Mouse (Mus musculus) megakaryocyte, embryonic 14.5 days (primary cell): ENCODE measurements at regions not wholly inside any gene's neighbourhood (a gene's known extent, or its start where the extent isn't known, plus 50 kb on each side); places are given as distances from the start of the nearest gene placed in this dataset.

Experiments
- H3K27me3 ChIP-seq: replicated peaks from 2 replicates; pipeline ENCODE3; 2012; ENCODE audit warnings: inconsistent platforms
- H3K36me3 ChIP-seq: replicated peaks from 2 replicates; pipeline ENCODE3; 2012; ENCODE audit warnings: low read length, inconsistent platforms, mixed read lengths
- H3K4me1 ChIP-seq: 2 replicates; pipeline ENCODE4 v1.6.1; 2012; ENCODE audit warnings: inconsistent platforms
- H3K4me3 ChIP-seq: replicated peaks from 2 replicates; pipeline ENCODE3; 2012; ENCODE audit warnings: moderate library complexity, mild to moderate bottlenecking, inconsistent platforms
- H3K9me3 ChIP-seq: 2 replicates; pipeline ENCODE4 v1.6.1; 2012; ENCODE audit warnings: inconsistent platforms
- FLI1 ChIP-seq: IDR thresholded peaks from 2 replicates; pipeline ENCODE4 v1.6.1; 2012; ENCODE audit warnings: low read length, inconsistent platforms, mixed read lengths
- GATA1 ChIP-seq: IDR thresholded peaks from 3 replicates; pipeline ENCODE4 v1.6.1; 2012; ENCODE audit warnings: mixed read lengths, low read length, inconsistent platforms, borderline replicate concordance

DNA sequence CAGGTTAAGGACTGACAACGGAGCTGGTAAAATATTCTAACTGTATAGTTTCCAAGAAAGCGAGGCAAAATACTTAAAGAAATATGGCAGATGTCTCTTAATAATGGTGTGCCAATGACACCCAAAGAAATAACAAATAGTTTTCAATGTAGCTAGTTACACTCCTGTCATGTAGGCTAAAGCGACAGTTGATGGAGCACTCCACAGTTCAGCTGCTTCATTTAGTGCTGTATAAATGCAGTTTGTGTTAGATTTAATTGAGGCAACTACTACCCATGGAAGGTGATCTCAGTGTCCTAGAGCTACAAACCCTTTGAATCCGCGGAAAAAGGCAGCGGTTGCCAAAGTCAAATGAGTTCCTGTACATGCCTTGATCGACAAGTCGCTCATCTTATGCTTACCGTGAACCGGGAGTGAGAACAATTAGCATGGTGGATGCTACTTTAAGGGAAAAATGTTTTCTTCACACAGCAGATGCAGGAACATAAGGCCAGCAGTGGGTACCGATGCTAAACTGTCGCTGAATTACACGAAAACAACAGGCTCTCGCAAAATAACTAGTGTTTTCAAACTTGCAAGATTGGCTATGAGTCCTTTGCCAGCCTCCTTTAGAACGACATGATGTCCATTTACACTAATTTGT is 961.4 kb downstream of the Mat2b start:
- no peaks in the 10 kb centered on the region for H3K27me3 ChIP-seq
- no peaks in the 10 kb centered on the region for H3K4me1 ChIP-seq
- no peak overlapping the region for H3K4me3 ChIP-seq
- no peaks in the 10 kb centered on the region for H3K36me3 ChIP-seq
- H3K9me3 ChIP-seq, result 0 out of 2 replicates have a peak, but pooled peaks cover 2% of the 10 kb centered on the region
- no peak for TF ChIP-seq FLI1
- no peak for TF ChIP-seq GATA1

DNA sequence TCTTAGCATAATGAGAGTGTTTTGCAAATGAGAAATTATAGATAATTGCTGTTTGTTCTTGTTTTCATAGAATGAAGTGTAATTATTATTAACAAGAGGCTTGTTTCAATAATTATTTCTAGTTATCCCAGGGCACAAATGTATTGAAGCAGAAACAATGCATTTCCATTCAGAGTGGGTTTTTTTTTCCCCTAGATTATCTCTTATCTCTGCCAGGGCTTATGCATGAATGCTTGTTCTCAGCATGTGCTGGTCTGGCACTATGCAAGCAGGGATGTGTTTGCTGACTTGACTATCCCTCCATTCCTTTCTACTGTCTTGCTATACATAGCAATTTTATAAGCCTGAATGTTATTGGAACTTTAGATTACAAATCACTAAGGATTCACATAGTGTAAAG is 971.4 kb downstream of the Mat2b start:
- 0 out of 2 replicates have a peak, but pooled peaks cover 6% of the 10 kb centered on the region for H3K9me3 ChIP-seq
- H3K4me3 ChIP-seq, result no peak overlapping the region
- TF ChIP-seq GATA1, result no peak
- no peak for TF ChIP-seq FLI1
- H3K36me3 ChIP-seq, result no peaks in the 10 kb centered on the region
- no peaks in the 10 kb centered on the region for H3K4me1 ChIP-seq
- H3K27me3 ChIP-seq, result no peaks in the 10 kb centered on the region

DNA sequence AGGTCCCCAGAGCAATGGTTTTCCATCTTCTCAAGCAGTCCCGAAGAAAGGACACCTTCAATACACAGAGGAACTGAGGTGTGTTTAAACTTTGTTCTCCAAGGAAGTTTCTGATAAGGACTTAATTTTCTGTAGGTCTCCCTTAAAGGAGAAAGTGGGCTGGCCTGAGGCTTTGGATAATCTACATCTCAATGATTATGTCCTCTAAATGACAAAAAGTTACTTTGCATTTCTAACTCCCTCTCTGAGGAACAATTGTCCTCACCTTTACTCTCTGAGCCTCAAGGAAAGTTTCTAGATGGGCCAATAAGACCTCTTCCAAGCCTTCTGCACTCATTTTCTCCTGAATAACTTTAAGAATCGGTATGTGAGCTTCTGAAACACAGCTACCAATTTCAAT is 1016.5 kb downstream of the Mat2b start:
- Histone ChIP-seq H3K27me3 (no peaks in the 10 kb centered on the region), H3K9me3 (no peaks in the 10 kb centered on the region), H3K4me1 (no peaks in the 10 kb centered on the region), H3K36me3 (no peaks in the 10 kb centered on the region), H3K4me3 (no peak overlapping the region)
- TF ChIP-seq FLI1 (no peak), GATA1 (no peak)

DNA sequence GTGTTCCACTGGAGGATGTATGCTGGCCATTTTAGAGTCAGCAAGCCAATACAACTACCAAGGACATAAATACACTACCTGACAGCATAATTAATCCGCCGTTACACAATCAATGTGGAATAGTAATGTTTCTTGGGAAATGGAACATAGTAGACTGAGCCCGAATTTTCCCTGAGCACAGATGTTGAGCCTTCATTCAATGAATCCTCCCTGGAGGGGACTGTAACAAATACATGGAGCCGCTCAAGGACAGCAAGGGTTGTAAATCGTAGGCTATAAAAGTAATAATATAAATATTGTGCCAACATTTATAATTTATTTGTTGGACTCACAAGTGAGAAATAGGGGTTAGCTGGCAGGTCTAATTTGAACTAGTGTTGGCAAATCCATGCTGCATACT is 1041.4 kb downstream of the Mat2b start:
- no peaks in the 10 kb centered on the region for H3K9me3 ChIP-seq
- H3K4me3 ChIP-seq, result no peak overlapping the region
- H3K36me3 ChIP-seq, result no peaks in the 10 kb centered on the region
- no peaks in the 10 kb centered on the region for H3K27me3 ChIP-seq
- H3K4me1 ChIP-seq, result no peaks in the 10 kb centered on the region
- no peak for TF ChIP-seq GATA1
- no peak for TF ChIP-seq FLI1

DNA sequence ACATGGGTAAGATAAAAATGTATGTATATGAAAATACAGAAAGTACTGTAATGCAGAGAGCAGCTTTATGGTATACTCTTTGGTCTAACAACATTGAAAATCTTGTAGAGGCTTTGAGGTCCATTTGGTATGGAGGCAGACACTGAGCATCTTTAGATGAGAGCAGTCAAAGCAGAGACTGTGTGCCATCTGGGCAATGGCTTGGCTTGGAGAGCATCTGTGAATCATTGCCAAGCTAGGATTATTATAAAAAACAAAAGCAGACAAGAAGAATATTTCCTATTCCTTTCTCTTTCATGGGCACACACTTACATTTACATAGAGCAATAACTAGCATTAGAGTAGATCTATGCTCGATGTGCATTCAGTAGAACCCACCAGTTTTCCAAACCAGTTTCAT is 1075.6 kb downstream of the Mat2b start:
- TF ChIP-seq GATA1 (no peak), FLI1 (no peak)
- Histone ChIP-seq H3K27me3 (no peaks in the 10 kb centered on the region), H3K4me1 (no peaks in the 10 kb centered on the region), H3K36me3 (no peaks in the 10 kb centered on the region), H3K9me3 (no peaks in the 10 kb centered on the region), H3K4me3 (no peak overlapping the region)

DNA sequence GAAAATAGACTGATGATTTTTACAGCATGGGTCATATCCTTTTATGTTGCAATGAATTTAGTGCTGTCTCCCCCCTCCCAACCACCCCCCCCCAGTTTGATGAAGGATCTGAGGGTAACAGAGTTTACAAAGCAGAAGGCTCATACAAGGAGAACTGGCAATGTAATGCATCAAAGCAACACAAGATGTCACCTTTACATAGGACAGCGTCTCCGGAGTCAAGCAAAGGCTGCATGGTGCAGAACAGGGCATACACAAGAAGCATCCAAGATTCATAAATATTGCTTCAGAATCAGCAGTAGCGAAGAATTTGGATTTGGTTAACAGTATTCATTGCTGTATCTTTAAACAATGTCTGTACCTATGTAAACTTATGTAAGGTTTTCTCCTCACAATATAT is 1079.2 kb downstream of the Mat2b start:
- Histone ChIP-seq H3K36me3 (no peaks in the 10 kb centered on the region), H3K9me3 (no peaks in the 10 kb centered on the region), H3K27me3 (no peaks in the 10 kb centered on the region), H3K4me1 (no peaks in the 10 kb centered on the region), H3K4me3 (no peak overlapping the region)
- TF ChIP-seq FLI1 (no peak), GATA1 (no peak)

DNA sequence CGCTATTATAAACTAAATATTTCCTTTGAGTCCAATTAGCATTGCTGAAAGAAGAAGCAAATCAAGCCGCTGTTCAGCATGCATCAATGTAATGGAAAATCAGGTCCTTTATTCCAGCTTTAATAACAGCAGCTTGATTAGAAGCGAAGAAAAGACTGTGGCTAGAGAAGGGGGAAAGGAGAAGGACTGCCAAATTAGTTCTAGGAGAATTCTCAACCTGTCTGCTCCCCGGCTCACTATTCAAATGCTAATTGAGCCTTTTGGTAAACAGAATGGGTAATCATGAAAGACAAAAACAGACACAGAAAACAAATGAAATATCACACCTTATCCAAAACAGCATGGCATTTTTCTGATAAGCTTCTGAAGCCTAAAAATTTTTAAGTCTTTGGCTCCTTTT is 1098.5 kb downstream of the Mat2b start:
- H3K36me3 ChIP-seq, result no peaks in the 10 kb centered on the region
- no peaks in the 10 kb centered on the region for H3K27me3 ChIP-seq
- H3K4me1 ChIP-seq, result no peaks in the 10 kb centered on the region
- no peaks in the 10 kb centered on the region for H3K9me3 ChIP-seq
- TF ChIP-seq FLI1, result no peak
- TF ChIP-seq GATA1, result no peak
- H3K4me3 ChIP-seq, result no peak overlapping the region

DNA sequence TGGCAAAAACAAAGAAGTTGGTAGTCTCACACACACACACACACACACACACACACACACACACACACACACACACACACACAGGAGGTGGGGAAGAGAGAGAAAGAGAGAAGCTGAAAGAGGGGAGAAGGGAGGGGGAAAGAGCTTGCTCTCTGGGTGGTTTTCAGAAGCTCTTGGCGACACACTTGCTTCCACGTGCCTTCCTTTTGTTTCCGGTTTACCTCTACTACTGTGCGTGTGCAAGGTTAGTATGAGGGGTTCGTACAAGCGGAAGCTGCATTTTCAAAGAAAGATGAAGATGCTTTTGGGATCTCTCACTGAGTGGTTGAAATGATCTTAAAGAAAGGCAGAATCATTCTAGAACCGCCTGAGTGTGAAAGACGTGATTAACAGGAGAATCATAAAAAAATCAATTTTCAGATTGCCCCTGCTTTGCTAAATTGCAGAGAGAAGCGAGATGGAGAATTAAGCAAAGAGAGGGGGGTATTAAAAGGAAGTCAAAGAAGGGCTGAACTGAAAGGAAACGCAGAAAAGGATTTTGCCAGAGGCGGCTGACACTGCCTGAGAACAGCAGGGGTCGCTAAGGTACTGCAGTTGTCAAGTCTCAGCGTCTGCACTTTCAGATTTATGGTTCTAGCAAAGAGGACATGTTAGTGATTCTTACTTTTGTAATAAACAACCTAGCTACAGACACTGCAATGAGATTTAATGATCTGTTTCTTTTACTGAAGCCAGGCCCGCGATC is 1106.2 kb downstream of the Mat2b start:
- Histone ChIP-seq H3K36me3 (no peaks in the 10 kb centered on the region), H3K9me3 (no peaks in the 10 kb centered on the region), H3K27me3 (no peaks in the 10 kb centered on the region), H3K4me1 (no peaks in the 10 kb centered on the region), H3K4me3 (peak overlapping the region; percentile 54)
- TF ChIP-seq GATA1 (no peak), FLI1 (no peak)

DNA sequence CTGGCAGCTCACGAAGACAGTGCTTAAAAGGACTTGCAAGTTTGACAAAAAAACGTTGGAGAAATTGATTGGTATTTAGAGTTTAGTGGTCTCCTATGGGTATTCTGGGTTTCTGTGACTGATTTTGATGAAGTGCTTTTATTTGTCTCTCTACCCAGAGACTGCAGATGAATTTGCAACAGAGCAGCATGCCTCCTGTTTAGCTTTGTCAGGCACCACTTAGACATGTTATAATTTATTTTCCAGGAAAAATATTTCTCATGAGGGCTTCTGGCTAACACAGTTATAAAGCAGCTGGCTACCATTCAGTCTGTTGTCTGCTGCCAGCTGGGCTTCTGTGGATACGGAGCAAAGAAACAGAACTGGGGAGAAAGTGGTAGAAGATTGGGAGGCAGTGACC is 1136.7 kb downstream of the Mat2b start:
- Histone ChIP-seq H3K4me1 (no peaks in the 10 kb centered on the region), H3K4me3 (no peak overlapping the region), H3K36me3 (no peaks in the 10 kb centered on the region), H3K9me3 (no peaks in the 10 kb centered on the region), H3K27me3 (no peaks in the 10 kb centered on the region)
- TF ChIP-seq FLI1, result no peak
- no peak for TF ChIP-seq GATA1

DNA sequence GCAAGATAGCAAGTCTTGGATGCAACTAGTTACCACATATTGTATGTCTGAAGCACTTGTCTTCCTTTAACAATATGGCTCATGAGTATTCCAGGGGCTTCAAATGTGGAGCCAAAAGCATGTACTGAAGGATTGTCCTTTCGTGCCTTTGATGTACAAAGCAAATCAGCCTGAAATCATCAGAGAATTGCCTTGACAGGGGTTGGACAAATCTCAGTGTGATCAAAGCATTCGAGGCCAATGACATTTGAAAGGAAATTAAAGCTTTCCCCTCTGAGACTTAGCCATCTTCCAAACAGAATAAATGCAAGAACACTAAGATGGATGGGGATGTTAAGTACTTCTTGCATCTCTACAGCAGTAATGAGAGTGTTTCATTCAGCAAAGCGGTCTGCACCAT is 1144.9 kb downstream of the Mat2b start:
- TF ChIP-seq GATA1, result no peak
- TF ChIP-seq FLI1, result no peak
- Histone ChIP-seq H3K27me3 (no peaks in the 10 kb centered on the region), H3K9me3 (no peaks in the 10 kb centered on the region), H3K4me1 (no peaks in the 10 kb centered on the region), H3K4me3 (no peak overlapping the region), H3K36me3 (no peaks in the 10 kb centered on the region)
